Mouse (Mus musculus) liver, embryonic 14.5 days (tissue): ENCODE measurements around the gene Emc7.

Experiments used
- CTCF ChIP-seq: IDR thresholded peaks from 2 replicates; pipeline ENCODE4 v1.5.1; 2016; ENCODE audit warnings: antibody characterized with exemption, low read depth, control low read depth
- EP300 ChIP-seq: IDR thresholded peaks from 2 replicates; pipeline ENCODE4 v1.6.1; 2016; ENCODE audit warnings: antibody characterized with exemption, low read depth

DNA sequence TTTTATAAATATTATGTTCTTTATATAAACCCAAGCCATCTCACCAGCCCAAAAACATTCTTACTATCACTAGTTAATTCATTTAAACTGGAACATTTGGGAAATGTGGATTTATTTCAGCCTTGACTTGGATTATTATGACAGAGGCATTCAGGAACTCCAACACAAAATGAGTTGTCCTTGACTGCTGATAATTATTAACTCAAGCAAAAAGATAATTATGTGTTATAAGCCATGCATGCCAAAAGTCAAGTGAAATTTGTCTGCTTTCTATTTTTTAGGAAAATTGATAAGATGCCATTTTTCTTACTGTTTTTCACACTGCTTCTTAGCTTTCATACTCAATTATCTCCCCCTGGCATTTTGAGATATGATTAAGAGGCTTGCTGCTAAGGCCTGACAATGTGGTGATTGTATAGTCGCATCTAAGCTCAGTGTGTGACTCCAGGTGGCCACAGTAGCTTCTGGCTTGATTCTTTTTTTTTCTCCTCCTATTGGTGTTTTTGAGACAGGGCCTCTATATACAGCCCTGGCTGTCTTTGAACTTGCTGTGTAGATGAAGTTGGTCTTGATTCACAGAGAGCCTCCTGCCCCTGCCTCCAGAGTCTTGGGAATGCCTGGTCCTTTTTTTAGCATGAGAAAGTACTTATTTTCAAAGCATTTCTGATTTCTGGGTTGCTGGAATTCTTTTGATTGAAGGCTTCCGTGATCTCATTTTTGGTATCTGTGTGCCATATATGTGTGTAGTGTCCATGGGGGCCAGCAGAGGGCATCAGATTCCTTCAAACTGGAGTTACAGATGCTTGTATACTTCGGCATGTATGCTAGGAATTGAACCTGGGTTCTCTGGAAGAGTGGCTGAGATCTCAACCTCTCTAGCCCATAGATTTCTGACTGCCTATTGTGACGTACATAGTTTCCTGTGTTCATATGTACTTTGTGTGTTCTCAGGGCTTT, 66.0 kb downstream of the Emc7 start:
- peak; percentile 31; the same call in 1 of the 2 replicates for TF ChIP-seq CTCF
- TF ChIP-seq EP300: no peak
